8 mouse cellular contexts compared by ENCODE assay signal in the genomic region with DNA sequence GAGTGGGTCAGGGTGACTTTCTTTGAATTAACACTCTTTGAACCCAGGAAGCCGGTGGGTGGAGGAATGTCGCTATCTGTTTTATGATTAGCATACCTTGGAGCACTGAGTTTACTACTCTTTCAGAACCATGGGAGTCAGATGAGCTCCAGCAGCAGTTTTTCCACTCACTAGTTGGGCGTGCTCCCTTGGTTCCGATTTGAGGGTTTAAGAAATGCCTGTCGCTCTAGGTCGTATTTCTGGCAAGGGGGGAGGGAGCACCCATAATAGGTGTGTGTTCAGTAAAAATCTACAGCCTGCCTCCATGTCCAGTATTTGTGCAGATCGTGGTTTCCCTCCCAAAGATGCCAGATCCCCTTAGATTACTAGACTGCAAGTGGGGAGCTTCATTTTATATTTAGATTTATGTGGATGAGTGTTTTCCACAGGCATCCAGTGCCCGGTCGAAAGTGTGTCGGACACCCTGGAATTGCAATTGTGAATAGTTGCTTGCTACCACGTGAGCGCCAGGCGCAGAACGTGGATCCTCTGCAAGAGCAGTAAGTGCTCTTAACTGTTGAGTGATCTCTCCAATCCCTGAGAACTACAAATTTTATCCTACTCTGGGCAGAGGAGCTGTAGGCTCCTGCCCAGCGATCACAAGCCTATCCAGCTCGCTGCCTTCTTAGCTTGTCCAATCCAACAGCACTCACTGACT. TPM values are rescaled to one million over a fixed set of nuclear protein-coding genes. Genes with fewer than 3 reads are reported as not detected.
DNase-seq lines count a peak whose midpoint lies in the region; ATAC-seq and TF ChIP-seq lines count a peak whose summit lies in the region.

No protein-coding gene starts in this region.

- no peak for TF ChIP-seq EP300 in liver, postnatal 0 days (IDR thresholded peaks at IDR 0.05; ENCODE audit: low read depth)

- DNase-seq in heart, adult 11 months = peak; percentile 91
- no peak for DNase-seq in heart, postnatal 4 days
- no peak for DNase-seq in G1E (ENCODE audit: low spot score)
- no peak for DNase-seq in hindbrain, embryonic 11.5 days (ENCODE audit: low spot score)
- no peak for DNase-seq in liver, postnatal 0 days
- DNase-seq in right cerebral cortex, postnatal 14 days = no peak
- no peak for DNase-seq in adrenal gland, adult 2 months

- H3K9ac ChIP-seq in hindbrain, embryonic 11.5 days (ENCODE audit: low read depth, low read length) = peak overlapping the region; percentile 92
- H3K9ac ChIP-seq in liver, postnatal 0 days (replicated peaks) = peak overlapping the region; percentile 90; the same call in 1 of the 2 replicates

- no peaks in the 10 kb centered on the region; the same call in 1 of the 2 replicates for H3K9me3 ChIP-seq in G1E (replicated peaks)
- H3K9me3 ChIP-seq in hindbrain, embryonic 11.5 days (ENCODE audit: control insufficient read depth, low read length) = no peaks in the 10 kb centered on the region
- no peaks in the 10 kb centered on the region for H3K9me3 ChIP-seq in liver, postnatal 0 days (ENCODE audit: low read length)

- no peaks in the 10 kb centered on the region for H3K27me3 ChIP-seq in G1E (ENCODE audit: insufficient read depth, low read length)
- peaks cover 9% of the 10 kb centered on the region for H3K27me3 ChIP-seq in hindbrain, embryonic 11.5 days (ENCODE audit: control insufficient read depth, insufficient read depth, low read length)
- no peaks in the 10 kb centered on the region for H3K27me3 ChIP-seq in liver, postnatal 0 days (ENCODE audit: insufficient read depth, low read length)

- peak overlapping the region; percentile 81; the same call in 1 of the 2 replicates for H3K27ac ChIP-seq in hindbrain, embryonic 11.5 days (ENCODE audit: low read depth, low read length)
- peak overlapping the region; percentile 13 for H3K27ac ChIP-seq in liver, postnatal 0 days (ENCODE audit: low read depth)

- peaks cover 32% of the 10 kb centered on the region for H3K36me3 ChIP-seq in G1E (replicated peaks)
- peaks cover 12% of the 10 kb centered on the region for H3K36me3 ChIP-seq in hindbrain, embryonic 11.5 days (ENCODE audit: control insufficient read depth, insufficient read depth, low read length)
- peaks cover 22% of the 10 kb centered on the region for H3K36me3 ChIP-seq in liver, postnatal 0 days (replicated peaks; ENCODE audit: insufficient read depth, low read length)

- H3K4me1 ChIP-seq in G1E (ENCODE audit: insufficient read depth, low read depth, low read length) = peaks cover 30% of the 10 kb centered on the region
- H3K4me1 ChIP-seq in hindbrain, embryonic 11.5 days (replicated peaks; ENCODE audit: control insufficient read depth, insufficient read depth, low read length) = no peaks in the 10 kb centered on the region
- H3K4me1 ChIP-seq in liver, postnatal 0 days (ENCODE audit: insufficient read depth) = peaks cover 15% of the 10 kb centered on the region

- WGBS in hindbrain, embryonic 11.5 days = 11% methylated on average over 16 of the region's 16 CpGs
- 19% methylated on average over 16 of the region's 16 CpGs for WGBS in liver, postnatal 0 days (ENCODE audit: insufficient replicate concordance)

- no peak for TF ChIP-seq CTCF in G1E (IDR thresholded peaks at IDR 0.05; ENCODE audit: low read depth, low read length)
- no peak for TF ChIP-seq CTCF in liver, postnatal 0 days (IDR thresholded peaks at IDR 0.05; ENCODE audit: low read depth)

- no peak for ATAC-seq in G1E (ENCODE audit: extremely low read depth, insufficient number of reproducible peaks, low FRiP score, poor library complexity, severe bottlenecking)
- 0 out of 2 replicates have a peak, but pooled peaks have one; percentile 1 for ATAC-seq in hindbrain, embryonic 11.5 days (ENCODE audit: low FRiP score)
- ATAC-seq in liver, postnatal 0 days = no peak; the same call in 1 of the 2 replicates
- ATAC-seq in inflammation-experienced regulatory T-cells, adult 6 months = no peak

- H3K4me3 ChIP-seq in G1E (ENCODE audit: low read depth, low read length) = peak overlapping the region; percentile 84
- peak overlapping the region; percentile 94 for H3K4me3 ChIP-seq in hindbrain, embryonic 11.5 days (ENCODE audit: low read depth, low read length)
- H3K4me3 ChIP-seq in liver, postnatal 0 days (ENCODE audit: low read depth, low read length) = peak overlapping the region; percentile 90

- peak overlapping the region; percentile 62 for H3K4me2 ChIP-seq in hindbrain, embryonic 11.5 days (replicated peaks; ENCODE audit: low read depth, low read length)
- peak overlapping the region; percentile 85 for H3K4me2 ChIP-seq in liver, postnatal 0 days (ENCODE audit: low read depth, low read length)

RNA-seq across cellular contexts. Expression of a gene that starts 0.5 kb away (rescaled TPM):
- 10 to 100 TPM; 55.9 to 59.8 TPM for total RNA-seq in heart, postnatal 4 days (2021)
- total RNA-seq in G1E (2014; fragmentation: Nextera tagmentation) (40.5 and 43.6 TPM in 2 replicates), G1E (2017) (105 and 107 TPM in 2 replicates)
- polyA plus RNA-seq in G1E (2012) = 24.8 and 25.5 TPM in 2 replicates
- polyA plus RNA-seq in hindbrain, embryonic 11.5 days (2014; fragmentation: Nextera tagmentation; extraction: Ambion mirVana) = 132 and 139 TPM in 2 replicates
- 25.3 and 26.1 TPM in 2 replicates for polyA plus RNA-seq in liver, postnatal 0 days (2015; fragmentation: Nextera tagmentation; extraction: Ambion mirVana)
- total RNA-seq in adrenal gland, adult 2 months (2021) = 10 to 100 TPM; 50.2 to 67.1 TPM
- polyA plus RNA-seq in adrenal gland, adult 2 months (2012; rRNA removed) = 18.4 and 20.7 TPM in 2 replicates
- 10 to 100 TPM; 13.1 to 19.0 (median 14.8) TPM for polyA plus RNA-seq in inflammation-experienced regulatory T-cells, adult 6 months (2017; shearing (Covaris generic))

RNA-seq across cellular contexts. Expression of a gene that starts 18.7 kb away (rescaled TPM):
- 10 to 100 TPM; 70.6 to 73.1 TPM for total RNA-seq in heart, postnatal 4 days (2021)
- total RNA-seq in G1E (2014; fragmentation: Nextera tagmentation) (51.8 and 57.2 TPM in 2 replicates), G1E (2017) (2.8 and 3.0 TPM in 2 replicates)
- 26.9 and 28.2 TPM in 2 replicates for polyA plus RNA-seq in G1E (2012)
- 50.8 and 58.9 TPM in 2 replicates for polyA plus RNA-seq in hindbrain, embryonic 11.5 days (2014; fragmentation: Nextera tagmentation; extraction: Ambion mirVana)
- polyA plus RNA-seq in liver, postnatal 0 days (2015; fragmentation: Nextera tagmentation; extraction: Ambion mirVana) = 3.0 and 3.5 TPM in 2 replicates
- 10 to 100 TPM; 32.3 to 45.5 TPM for total RNA-seq in adrenal gland, adult 2 months (2021)
- 43.7 and 52.2 TPM in 2 replicates for polyA plus RNA-seq in adrenal gland, adult 2 months (2012; rRNA removed)
- 10 to 100 TPM; 10.9 to 19.2 (median 12.4) TPM for polyA plus RNA-seq in inflammation-experienced regulatory T-cells, adult 6 months (2017; shearing (Covaris generic))

RNA-seq across cellular contexts. Expression of a gene that starts 37.1 kb away (rescaled TPM):
- total RNA-seq in heart, postnatal 4 days (2021) = 100 to 1,000 TPM; 283 to 296 TPM
- total RNA-seq in G1E (2014; fragmentation: Nextera tagmentation) = 302 and 342 TPM in 2 replicates
- total RNA-seq in G1E (2017) = 173 and 186 TPM in 2 replicates
- 67.5 and 73.4 TPM in 2 replicates for polyA plus RNA-seq in G1E (2012)
- 923 and 941 TPM in 2 replicates for polyA plus RNA-seq in hindbrain, embryonic 11.5 days (2014; fragmentation: Nextera tagmentation; extraction: Ambion mirVana)
- 288 and 308 TPM in 2 replicates for polyA plus RNA-seq in liver, postnatal 0 days (2015; fragmentation: Nextera tagmentation; extraction: Ambion mirVana)
- 100 to 1,000 TPM; 276 to 366 TPM for total RNA-seq in adrenal gland, adult 2 months (2021)
- polyA plus RNA-seq in adrenal gland, adult 2 months (2012; rRNA removed) = 282 and 345 TPM in 2 replicates
- polyA plus RNA-seq in inflammation-experienced regulatory T-cells, adult 6 months (2017; shearing (Covaris generic)) = 100 to 1,000 TPM; 494 to 560 (median 499) TPM

RNA-seq across cellular contexts. Expression of a gene that starts 50.2 kb away (rescaled TPM):
- 10 to 100 TPM; 64.0 to 65.1 TPM for total RNA-seq in heart, postnatal 4 days (2021)
- total RNA-seq in G1E (2014; fragmentation: Nextera tagmentation) (34.6 and 35.1 TPM in 2 replicates), G1E (2017) (66.1 and 70.1 TPM in 2 replicates)
- 21.1 and 22.1 TPM in 2 replicates for polyA plus RNA-seq in G1E (2012)
- 52.4 and 63.1 TPM in 2 replicates for polyA plus RNA-seq in hindbrain, embryonic 11.5 days (2014; fragmentation: Nextera tagmentation; extraction: Ambion mirVana)
- polyA plus RNA-seq in liver, postnatal 0 days (2015; fragmentation: Nextera tagmentation; extraction: Ambion mirVana) = 18.0 and 19.8 TPM in 2 replicates
- total RNA-seq in adrenal gland, adult 2 months (2021) = 100 to 1,000 TPM in 1 of 2 experiments, 10 to 100 TPM in 1; 84.6 to 106 TPM
- polyA plus RNA-seq in adrenal gland, adult 2 months (2012; rRNA removed) = 27.6 and 27.7 TPM in 2 replicates
- polyA plus RNA-seq in inflammation-experienced regulatory T-cells, adult 6 months (2017; shearing (Covaris generic)) = 10 to 100 TPM; 49.8 to 94.5 (median 71.5) TPM
